Mouse (Mus musculus): ENCODE measurements at regions not wholly inside any gene's neighbourhood (a gene's known extent, or its start where the extent isn't known, plus 50 kb on each side); places are given as distances from the start of the nearest gene placed in this dataset.

DNA sequence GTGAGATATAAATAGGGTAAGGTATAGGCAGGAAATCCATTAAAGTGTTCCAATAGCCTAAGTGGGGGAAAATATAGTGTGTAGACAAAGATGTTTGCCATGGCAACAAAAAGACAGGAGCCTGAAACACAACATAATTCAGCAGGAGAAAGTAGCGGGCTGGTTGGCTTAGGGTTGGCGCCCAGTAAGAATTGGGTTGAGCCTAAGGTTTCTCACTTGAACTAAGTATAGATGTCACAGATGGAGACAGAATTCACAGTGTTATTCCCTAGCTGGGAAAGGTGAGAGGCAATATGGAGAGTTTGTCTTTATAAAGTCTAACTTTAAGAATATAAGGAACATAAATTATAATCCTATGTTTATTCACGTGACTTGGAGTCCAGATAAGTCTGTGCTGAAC is 64.8 kb upstream of the Ogfrl1 start:
- in situ Hi-C loops (cut with MseI, MboI): no loop called here

DNA sequence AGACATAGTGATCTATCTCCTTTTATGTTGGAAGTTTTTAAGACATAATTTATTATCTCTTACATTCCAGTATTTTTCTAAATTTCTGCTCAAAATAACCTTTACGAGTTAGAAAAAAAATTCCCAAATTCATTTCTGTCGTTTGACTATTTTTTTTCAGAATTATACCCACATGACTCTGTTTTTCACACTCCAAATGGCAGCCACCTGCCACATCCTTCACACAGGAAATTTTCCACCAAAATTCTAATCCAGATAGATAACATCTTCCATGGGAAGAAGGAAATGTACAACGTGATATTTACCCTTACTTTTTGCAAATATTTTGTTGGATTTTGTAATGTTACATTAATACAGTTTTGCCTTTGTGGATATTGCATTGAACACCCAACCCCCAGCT is 66.5 kb upstream of the Ogfrl1 start:
- in situ Hi-C loops (cut with MseI, MboI): no loop called here

DNA sequence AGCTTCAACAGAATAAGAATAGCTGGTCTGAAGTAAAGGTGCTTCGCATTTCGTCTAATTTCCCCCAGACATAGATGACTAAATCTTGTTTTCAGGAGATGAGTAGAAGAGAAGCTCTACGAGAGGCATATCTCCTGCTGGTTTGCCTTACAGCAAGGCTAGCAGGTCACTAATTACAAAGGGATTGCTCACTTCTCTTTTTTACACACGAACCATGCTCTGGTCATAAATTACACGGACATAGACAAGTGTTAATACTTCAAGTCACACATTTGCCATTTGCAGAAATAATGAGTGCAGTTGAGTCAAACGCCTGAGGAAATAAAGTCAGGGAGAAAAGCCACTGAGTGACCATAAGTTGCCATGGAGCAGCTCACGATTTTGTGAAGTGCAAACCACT is 68.8 kb upstream of the Ogfrl1 start:
- in situ Hi-C loops (cut with MseI, MboI): no loop called here

DNA sequence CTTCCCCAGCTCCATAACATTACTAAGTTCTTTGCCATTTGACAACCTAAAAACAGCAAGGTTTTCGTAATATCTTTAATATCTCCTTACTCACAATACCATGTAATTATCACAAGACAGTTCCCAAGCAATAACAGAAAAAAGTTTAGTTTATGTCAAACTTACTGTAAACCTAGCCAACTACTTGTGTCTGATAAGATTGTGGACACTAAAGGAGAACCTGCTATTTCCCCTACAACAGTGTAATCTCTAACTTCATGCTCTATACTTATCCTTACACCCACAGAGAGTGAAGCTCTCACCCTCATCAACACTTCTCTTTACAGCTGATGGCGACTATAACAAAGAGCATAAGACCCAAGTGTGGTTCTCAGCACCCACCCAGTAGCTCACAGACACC is 69.8 kb upstream of the Ogfrl1 start:
- in situ Hi-C loops (cut with MseI, MboI): no loop called here

DNA sequence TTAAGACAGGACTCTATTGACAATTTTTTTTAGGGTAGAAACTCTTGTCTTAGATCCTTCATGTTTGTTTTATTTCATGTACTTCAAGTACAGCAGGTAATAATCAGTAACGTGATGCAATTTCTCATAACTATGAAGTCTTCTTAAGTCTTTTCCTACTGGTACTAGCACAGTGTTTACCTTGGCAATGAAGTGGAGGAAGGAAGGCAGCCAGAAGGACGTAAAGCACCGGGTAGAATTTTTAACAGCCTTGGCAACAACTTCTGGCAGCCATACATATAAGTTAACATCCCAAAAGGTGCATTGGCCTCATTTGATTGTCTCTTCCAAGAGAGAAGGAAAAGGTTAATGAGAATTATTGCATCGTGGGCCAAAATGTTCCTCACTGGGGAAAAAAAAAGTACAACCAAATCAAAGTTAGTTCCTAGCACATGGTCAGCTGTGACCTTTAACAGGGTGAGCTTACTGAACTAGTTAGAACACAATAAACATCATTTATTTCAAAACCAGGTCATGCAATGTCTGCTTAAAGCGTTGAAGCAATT is 83.3 kb upstream of the Ogfrl1 start:
- in situ Hi-C loops (cut with MseI, MboI): no loop called here

DNA sequence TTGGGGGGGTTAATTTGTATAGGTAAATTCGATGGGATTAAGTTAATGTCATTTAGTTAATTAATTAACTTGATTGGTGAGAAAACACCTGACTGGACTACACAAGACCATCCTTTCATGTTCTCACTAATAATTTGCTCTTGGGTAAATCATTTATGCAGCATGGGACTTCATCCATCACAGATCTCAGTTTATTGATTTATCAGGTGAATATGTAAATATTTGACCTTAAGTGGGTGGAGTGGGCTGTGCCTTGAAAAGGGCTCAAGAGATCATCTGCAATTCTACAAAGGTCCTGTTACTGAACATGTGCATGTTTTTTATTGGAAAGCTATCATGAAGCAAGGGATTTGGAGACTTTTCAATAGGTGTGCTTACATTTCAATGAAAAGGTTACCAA is 87.0 kb upstream of the Ogfrl1 start:
- in situ Hi-C loops (cut with MseI, MboI): no loop called here

DNA sequence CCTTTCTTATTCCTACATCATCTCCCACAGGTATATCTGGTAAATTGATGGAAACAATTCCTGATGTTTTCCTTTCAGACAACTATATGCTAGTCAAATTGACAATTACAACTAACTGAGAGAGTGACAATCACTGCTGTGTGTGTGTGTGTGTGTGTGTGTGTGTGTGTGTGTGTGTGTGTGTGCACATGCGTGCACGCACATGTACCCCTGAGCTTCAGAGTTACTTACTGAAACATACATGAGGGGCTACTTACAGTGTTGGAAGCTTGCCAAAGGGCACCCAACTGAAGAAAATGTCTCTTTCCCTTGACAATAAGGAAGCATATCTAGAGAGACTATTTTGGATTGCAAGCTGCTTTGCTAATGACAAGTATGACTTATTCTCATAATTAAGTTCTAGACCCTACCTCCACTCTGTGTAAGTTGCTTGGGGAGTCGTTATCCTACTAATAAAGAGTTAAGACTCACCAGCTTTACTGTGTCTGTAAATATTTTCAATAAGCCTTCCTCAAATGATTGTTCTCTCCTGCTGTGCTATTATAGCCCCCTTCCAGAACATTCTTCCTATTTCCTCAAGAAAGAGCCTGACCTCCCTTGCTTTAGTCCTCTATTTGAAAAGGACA is 87.7 kb upstream of the Ogfrl1 start:
- in situ Hi-C loops (cut with MseI, MboI): no loop called here

DNA sequence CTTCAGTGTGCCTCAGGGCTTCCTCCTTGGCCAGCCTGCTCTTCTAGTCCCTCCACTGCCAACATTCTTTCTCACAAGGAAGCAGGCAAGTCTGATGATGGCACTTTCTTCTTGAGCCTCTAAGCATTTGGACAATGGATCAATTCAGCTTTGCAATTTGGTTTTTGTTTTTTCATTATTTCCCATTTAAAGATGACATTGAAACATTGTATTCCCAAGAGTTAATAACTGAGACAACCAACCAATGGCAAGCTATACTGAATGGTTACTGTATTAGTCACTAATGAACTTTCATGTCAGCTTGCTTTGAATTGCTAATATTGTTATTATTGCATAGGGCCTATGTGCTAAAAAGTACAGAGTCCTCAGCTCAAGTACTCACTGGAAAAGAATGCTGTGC is 89.5 kb upstream of the Ogfrl1 start:
- in situ Hi-C loops (cut with MseI, MboI): no loop called here

DNA sequence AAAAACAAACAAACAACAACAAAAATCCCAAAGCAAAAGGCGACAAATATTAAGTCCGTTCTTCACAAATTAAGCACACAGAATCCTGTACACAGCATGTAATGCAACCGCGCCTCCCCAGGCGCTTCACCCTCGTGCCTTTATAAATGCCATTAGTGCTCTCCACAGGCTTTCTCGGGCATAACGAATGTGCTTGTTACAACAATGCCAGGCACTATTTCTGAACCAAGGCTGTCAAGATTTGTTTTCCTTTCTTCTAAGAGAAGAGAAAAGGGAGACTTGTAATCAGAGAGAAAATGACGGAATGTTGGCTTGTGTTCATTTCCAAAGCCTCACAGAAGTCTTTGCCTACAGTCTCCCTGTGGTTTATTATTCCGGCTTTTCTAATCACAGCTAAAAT is 93.1 kb upstream of the Ogfrl1 start:
- in situ Hi-C loops (cut with MseI, MboI): loop anchor here (5.0 to 10.0 kb wide), 2 partner anchors 166 to 168 kb away; no protein-coding TSS in a partner anchor

DNA sequence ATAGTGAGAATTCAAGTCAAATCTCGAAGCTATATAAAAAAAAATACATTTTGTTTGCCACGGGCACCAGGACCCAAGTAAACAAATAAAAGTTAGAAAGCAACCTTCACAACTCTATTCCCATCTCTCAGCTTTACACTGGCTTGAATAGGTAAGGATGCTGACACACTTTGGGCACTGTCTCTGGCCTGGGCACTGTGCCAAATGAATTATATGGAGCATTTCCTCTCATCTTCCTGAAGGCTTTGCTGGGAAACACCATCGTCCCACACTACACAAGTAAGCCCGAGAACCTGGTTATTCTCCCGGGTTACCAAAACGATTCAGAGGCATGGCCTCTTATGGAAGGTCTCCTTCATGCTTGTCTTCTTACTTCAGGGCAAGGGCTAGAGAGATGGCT is 93.5 kb upstream of the Ogfrl1 start:
- in situ Hi-C loops (cut with MseI, MboI): loop anchor here (5.0 to 10.0 kb wide), 2 partner anchors 166 to 169 kb away; no protein-coding TSS in a partner anchor

DNA sequence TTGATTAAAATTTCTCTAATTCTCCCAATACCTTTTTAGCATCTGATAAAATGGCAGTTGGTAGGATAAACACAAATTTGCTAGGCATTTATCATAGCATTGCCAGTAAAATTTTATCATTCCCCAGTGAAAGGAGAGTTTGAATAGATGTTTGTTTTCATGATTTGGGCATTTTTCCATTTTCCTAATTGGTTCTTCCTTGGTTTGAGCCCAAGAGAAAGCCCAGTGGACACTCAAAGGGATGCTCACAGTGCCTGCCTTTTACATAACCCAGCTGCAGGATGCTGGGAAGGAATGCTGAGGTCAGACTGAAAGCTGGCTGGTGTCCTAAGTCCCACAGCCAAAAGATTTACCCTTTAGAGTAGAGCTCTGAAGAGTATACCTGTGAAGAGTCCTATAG is 95.4 kb upstream of the Ogfrl1 start:
- in situ Hi-C loops (cut with MseI, MboI): loop anchor here (5.0 to 10.0 kb wide), 2 partner anchors 168 to 171 kb away; no protein-coding TSS in a partner anchor

DNA sequence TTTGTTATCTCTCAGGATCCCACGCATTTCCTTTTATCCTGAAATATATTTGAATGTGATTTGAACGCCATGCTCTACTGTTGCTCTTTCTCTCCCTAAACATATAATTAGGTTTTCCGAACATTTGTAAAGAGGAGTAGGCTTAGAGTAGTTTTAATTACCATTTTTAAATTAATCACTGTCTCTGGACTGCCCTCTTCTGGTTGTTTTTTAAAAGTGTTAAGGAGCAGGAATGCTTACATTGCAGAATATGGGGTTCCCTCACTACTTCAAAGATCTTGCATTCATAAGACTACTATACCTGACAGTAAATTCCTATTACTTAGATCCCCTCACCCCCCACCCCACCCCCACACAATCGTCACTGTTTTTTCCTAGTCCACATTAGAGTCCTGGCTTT is 97.8 kb upstream of the Ogfrl1 start:
- in situ Hi-C loops (cut with MseI, MboI): loop anchor here in 1 of 2 experiments (10.0 kb wide), 1 partner anchor 171 kb away; no protein-coding TSS in a partner anchor

DNA sequence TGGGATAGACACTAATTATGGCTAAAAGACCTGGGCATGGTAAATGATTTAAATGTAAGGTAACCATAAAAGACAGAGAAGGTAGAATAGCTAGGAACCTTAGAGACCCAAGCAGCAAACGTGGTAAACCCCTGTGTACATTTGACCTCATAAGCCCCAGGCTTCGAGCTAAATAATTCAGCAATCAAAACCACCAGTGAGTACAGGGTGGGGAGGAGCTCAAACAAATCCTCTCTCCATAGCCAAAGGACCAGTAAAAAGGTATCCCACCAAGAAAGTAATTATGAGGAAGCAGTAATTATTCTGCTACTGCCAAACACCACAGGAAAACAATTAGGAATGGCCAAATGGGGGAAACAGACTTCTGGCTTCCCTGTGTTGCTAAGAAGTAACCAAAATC is 122.5 kb upstream of the Ogfrl1 start:
- in situ Hi-C loops (cut with MseI, MboI): no loop called here

DNA sequence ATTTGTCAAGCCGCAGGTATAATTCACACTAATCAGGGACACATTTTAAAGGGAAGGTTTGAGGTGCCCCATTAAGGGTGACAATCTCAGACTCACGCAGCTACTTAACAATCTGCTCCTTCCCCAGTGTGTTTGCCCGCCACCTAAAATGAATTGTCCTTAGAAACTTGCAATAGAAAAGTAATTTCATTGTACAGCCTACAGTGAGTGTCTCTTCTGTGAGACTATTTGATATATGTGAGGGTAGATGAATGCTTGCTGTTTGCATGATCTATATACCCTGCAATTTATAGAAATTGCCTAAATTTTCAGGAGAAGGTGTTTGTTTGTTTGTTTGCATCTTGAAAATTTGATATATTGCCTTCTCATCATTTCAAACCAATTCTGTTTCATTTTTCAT is 135.1 kb upstream of the Ogfrl1 start:
- in situ Hi-C loops (cut with MseI, MboI): no loop called here

DNA sequence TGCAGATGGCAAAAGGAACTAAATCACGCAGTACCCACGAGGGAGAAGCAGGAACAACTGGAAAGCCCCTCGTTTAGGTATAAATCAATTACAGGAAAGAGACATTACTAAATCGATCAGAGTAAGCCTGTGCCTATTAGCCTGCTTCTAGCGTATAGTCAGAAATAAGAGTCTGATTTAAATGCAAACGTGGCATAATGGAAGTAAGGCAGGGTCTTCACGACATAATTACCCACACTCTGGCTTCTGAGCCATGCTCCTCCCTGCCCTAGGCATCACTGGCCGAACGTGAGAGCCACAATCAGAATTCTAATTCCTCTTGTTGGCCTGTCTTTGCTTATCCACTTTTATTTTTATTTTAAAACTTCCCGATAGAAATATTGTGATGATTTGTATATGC is 139.0 kb upstream of the Ogfrl1 start:
- in situ Hi-C loops (cut with MseI, MboI): no loop called here

DNA sequence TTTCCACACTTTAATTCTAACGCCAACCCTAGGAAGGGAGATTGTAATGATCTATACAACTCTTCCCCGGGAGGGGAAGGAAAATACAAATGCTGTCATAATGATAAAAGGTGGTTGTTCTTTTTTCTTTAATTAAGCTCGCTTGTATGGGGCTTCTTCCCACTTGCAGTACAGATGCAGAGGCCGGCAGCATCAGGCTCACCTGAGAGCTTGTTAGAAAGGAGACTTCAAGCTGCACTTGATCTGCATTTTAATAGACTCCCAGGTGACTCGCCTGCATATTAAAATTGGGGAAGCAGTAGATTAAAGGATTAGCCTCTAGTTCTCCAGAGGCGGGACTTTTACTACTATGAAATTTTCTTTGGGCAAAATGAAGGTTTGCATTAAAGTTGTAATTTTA is 140.8 kb upstream of the Ogfrl1 start:
- in situ Hi-C loops (cut with MseI, MboI): no loop called here

DNA sequence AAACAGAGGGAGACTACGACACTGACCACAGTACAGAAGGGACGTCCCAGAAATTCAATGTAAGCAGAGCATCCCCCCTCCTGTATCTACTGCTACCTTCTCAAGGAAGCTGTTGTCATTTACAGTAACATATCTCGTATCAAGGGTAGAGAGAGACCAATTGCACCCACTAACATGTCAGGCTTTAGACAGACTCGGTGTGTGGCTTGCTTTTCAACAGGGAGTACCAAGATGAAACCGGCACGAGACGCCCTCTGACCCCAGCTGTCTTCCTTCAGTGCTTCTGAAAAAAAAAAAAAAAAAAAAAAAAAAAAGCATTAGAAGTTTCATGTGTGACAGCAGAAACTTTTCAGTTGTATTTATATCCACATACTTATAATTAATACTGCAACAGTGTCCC is 143.0 kb upstream of the Ogfrl1 start:
- in situ Hi-C loops (cut with MseI, MboI): no loop called here

DNA sequence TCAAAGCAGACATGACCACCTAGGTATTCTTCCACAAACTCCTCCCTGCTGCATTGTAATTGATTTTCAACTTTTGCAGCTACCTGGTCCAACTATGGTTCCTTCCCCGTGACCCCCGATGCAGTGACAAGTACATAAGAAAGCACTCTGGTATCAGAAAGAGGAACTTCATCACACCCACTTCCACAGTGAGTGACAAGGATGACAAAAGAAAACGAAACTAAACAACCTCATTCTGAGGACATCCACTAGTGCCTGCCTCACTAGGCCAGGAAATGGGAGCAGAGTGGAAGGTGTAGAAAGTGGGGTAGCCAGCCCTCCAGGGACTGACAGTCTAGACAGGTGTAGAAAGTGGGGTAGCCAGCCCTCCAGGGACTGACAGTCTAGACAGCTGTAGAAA is 158.2 kb upstream of the Ogfrl1 start:
- in situ Hi-C loops (cut with MseI, MboI): no loop called here

DNA sequence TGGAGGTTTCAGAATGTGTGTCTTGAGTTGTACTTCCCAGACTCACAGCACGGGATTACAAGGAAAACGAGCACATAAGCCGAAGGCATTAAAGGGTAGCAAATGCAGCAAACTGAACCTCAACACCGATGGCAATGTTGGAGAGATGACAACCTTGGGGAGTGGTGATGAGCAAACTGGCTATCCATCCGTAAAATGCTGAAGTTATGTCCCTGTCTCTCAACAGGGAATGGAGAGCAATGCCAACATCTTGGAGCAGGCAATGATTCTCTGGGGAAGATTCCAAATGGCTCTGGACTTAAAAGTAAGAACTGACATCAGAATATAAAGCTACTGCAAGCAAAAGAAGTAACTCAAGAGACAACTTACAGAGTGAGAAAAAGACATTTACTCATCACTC is 170.5 kb upstream of the Ogfrl1 start:
- in situ Hi-C loops (cut with MseI, MboI): no loop called here

DNA sequence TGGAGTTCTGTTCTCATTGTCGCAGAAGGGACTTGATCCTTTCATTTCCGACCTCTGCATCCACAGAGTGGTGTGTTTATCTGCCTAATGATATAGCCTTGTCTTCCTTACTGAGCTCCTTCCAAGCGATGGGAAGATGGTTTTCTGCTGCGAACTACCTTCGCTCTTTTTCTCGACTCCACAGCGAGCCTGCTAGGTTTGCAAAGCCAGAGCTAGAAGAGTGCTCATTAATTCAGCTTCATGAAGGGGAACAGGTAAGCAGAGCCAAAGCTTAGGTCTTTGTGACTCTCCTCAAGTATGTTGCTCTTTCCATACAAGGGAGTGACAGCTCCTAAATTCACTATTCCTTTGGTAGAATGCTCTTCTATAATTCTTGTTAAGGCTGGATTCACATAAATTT is 176.9 kb upstream of the Ogfrl1 start:
- in situ Hi-C loops (cut with MseI, MboI): no loop called here

DNA sequence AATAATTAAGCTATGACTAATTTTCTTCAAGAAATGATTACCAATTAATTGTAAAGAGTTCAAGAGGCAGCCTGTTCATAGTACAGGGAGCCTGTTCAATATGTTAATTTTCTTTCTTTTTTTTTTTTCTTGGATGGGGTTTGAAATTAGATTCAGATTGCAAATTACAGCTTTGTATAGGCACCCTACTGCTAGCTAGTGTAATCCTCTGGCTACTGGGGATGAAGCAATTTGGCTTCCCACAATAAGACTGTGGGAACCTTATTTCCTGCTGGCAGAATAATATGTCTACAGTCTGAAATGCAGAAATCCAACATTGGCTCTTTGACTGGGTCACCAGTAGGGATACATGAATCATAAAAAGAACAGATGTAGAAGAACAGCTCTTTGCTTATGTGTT is 177.4 kb upstream of the Ogfrl1 start:
- in situ Hi-C loops (cut with MseI, MboI): no loop called here

DNA sequence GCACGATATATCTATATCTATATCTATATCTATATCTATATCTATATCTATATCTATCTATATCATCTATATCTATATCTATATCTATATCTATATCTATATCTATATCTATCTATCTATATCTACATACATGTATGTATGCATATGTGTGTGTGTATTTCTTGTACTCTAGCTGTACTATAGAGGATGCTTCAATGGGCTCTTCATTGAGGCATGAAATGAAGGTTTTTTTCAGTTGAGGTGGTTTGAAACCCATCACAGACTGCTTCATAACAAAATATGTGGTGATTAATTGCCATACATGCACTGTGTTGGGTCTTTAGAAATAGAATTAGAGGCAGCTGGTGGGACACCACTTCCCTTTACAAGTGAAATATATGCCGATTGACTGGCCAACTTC is 177.9 kb upstream of the Ogfrl1 start:
- in situ Hi-C loops (cut with MseI, MboI): no loop called here

DNA sequence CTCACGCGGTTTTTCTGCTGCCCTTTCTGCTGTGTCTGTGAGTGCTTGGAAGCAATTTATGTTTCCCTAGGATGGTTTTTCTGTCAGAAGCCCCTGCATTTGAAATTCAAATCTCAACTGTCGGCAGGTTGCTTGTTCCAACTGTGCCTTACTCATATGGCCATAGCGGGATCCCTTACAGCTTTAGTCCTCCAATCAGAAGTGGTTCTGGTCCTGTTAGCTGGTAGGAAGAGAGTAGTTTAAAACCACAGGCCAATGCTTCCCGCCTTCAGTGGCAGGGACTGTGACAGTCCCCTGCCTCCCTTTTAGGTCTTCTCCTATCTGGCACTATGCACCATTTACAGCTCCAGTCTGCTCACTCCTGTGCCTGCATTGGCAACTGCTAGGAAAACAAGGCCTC is 178.6 kb upstream of the Ogfrl1 start:
- in situ Hi-C loops (cut with MseI, MboI): no loop called here

DNA sequence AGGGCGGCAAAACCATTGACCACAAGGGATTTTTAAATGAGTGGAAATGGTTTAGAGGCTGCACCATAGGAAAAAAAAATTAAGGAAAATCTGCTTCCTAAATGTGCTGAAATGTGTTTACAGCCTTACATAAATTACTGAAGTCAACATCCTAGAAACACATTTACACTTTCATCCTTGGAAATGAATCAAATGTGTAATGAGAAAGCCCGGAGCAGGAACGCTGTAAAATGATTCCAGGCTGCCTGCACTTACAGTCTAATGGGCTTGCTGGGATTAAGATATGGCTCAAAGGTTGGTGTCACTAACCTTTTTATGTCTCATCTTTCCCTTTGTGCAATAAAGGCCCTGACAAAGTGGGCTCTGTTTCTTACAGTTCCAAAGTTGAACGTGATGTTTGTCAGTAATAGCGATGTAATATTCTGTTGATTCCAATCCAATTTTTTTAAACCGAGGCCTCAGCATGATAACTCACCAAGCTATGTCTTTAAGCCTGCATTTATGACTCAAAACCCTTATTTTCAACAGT is 172.1 kb upstream of the B3gat2 start:
- in situ Hi-C loops (cut with MseI, MboI): no loop called here

Data from mouse trophoblast stem cell (cell line).